Mouse (Mus musculus): ENCODE data around the gene Ddah1. TPM values are rescaled to one million over a fixed set of nuclear protein-coding genes. Genes with fewer than 3 reads are reported as not detected.

The Ddah1 gene
- polyA plus RNA-seq, 1 experiment from 2014 or later, result 53.5 TPM

GRCm38 (mm10) chr3:145880335-145880734, 121.9 kb downstream of the Ddah1 start:
- Histone ChIP-seq H3K27ac (no peak overlapping the region), H3K36me3 (no peaks in the 10 kb centered on the region), H3K9me3 (no peaks in the 10 kb centered on the region), H3K9ac (no peak overlapping the region), H3K4me3 (no peak overlapping the region), H3K27me3 (replicated peaks) (no peaks in the 10 kb centered on the region), H3K4me2 (replicated peaks) (no peak overlapping the region), H3K4me1 (no peaks in the 10 kb centered on the region)
- 61% methylated on average over 1 of the region's 1 CpGs for WGBS
- no peak for ATAC-seq (ENCODE audit: low FRiP score, low read depth)

GRCm38 (mm10) chr3:145882076-145882874, 123.8 kb downstream of the Ddah1 start:
- H3K4me1 ChIP-seq, result no peaks in the 10 kb centered on the region
- no peak for ATAC-seq (ENCODE audit: low FRiP score, low read depth)
- H3K36me3 ChIP-seq, result no peaks in the 10 kb centered on the region
- WGBS, result 82% methylated on average over 15 of the region's 15 CpGs
- H3K27me3 ChIP-seq (replicated peaks), result no peaks in the 10 kb centered on the region
- H3K9ac ChIP-seq, result no peak overlapping the region
- no peak overlapping the region for H3K4me2 ChIP-seq (replicated peaks)
- H3K27ac ChIP-seq, result no peak overlapping the region
- no peaks in the 10 kb centered on the region for H3K9me3 ChIP-seq
- H3K4me3 ChIP-seq, result no peak overlapping the region

- Histone ChIP-seq H3K27ac (no peak overlapping the region), H3K27me3 (replicated peaks) (no peaks in the 10 kb centered on the region), H3K9ac (no peak overlapping the region), H3K4me3 (no peak overlapping the region), H3K4me2 (replicated peaks) (no peak overlapping the region), H3K4me1 (no peaks in the 10 kb centered on the region), H3K36me3 (no peaks in the 10 kb centered on the region), H3K9me3 (no peaks in the 10 kb centered on the region)
- 0 out of 2 replicates have a peak, but pooled peaks have one; percentile 34 for ATAC-seq (ENCODE audit: low FRiP score, low read depth)
- WGBS, result 76% methylated on average over 2 of the region's 2 CpGs
These were observed 124.8 kb downstream of the Ddah1 start for GRCm38 (mm10) chr3:145883233-145883632.

- ATAC-seq (ENCODE audit: low FRiP score, low read depth), result no peak
- Histone ChIP-seq H3K9ac (no peak overlapping the region), H3K4me2 (replicated peaks) (no peak overlapping the region), H3K27me3 (replicated peaks) (no peaks in the 10 kb centered on the region), H3K27ac (no peak overlapping the region), H3K4me1 (peaks cover 5% of the 10 kb centered on the region; the same call in 1 of the 2 replicates), H3K4me3 (no peak overlapping the region), H3K9me3 (no peaks in the 10 kb centered on the region), H3K36me3 (no peaks in the 10 kb centered on the region)
- WGBS, result 78% methylated on average over 4 of the region's 4 CpGs
These were observed 126.9 kb downstream of the Ddah1 start for GRCm38 (mm10) chr3:145885376-145885775.

- no peak for ATAC-seq (ENCODE audit: low FRiP score, low read depth)
- no peak overlapping the region for H3K4me3 ChIP-seq
These were observed 127.5 kb downstream of the Ddah1 start for GRCm38 (mm10) chr3:145885851-145886464.

GRCm38 (mm10) chr3:145887430-145887971, 129.0 kb downstream of the Ddah1 start:
- Histone ChIP-seq H3K36me3 (no peaks in the 10 kb centered on the region), H3K9ac (no peak overlapping the region), H3K9me3 (no peaks in the 10 kb centered on the region), H3K27ac (no peak overlapping the region), H3K4me1 (peaks cover 15% of the 10 kb centered on the region), H3K4me3 (no peak overlapping the region), H3K27me3 (replicated peaks) (no peaks in the 10 kb centered on the region), H3K4me2 (replicated peaks) (no peak overlapping the region)
- 87% methylated on average over 6 of the region's 6 CpGs for WGBS
- ATAC-seq (ENCODE audit: low FRiP score, low read depth), result no peak

More at GRCm38 (mm10) chr3:145885851-145886464, 127.5 kb downstream of the Ddah1 start:
- Histone ChIP-seq H3K9ac (no peak overlapping the region), H3K27me3 (replicated peaks) (no peaks in the 10 kb centered on the region), H3K27ac (no peak overlapping the region), H3K9me3 (no peaks in the 10 kb centered on the region), H3K4me2 (replicated peaks) (no peak overlapping the region), H3K4me1 (peaks cover 10% of the 10 kb centered on the region), H3K36me3 (no peaks in the 10 kb centered on the region)
- 75% methylated on average over 5 of the region's 5 CpGs for WGBS

GRCm38 (mm10) chr3:145890346-145891132, 132.1 kb downstream of the Ddah1 start:
- Histone ChIP-seq H3K36me3 (no peaks in the 10 kb centered on the region), H3K4me1 (peaks cover 15% of the 10 kb centered on the region), H3K27me3 (replicated peaks) (no peaks in the 10 kb centered on the region), H3K27ac (peak overlapping the region; percentile 3; the same call in 1 of the 2 replicates), H3K4me3 (no peak overlapping the region), H3K9me3 (no peaks in the 10 kb centered on the region), H3K4me2 (replicated peaks) (no peak overlapping the region), H3K9ac (no peak overlapping the region)
- ATAC-seq (ENCODE audit: low FRiP score, low read depth), result peak; percentile 94
- WGBS, result 44% methylated on average over 18 of the region's 18 CpGs

DNA sequence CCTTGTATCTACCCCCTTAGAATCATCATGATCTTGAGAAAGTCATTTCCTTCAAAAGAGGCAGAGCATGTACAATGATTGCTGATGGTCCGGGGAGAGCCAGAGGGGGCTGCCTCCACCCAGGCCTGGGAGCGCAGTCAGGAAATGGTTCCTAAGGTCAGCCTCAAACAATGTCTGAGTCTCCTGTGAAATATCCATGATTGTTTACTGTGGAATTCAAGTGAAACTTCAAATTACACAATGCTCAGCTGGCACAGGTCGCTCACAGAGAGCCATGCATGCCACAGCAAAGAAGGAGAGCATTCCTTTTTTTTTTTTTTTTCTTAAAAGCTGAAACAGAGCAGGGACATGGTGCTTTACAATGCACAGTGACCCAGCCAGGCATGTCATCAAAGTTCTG, 134.0 kb downstream of the Ddah1 start:
- Histone ChIP-seq H3K9ac (no peak overlapping the region), H3K27ac (no peak overlapping the region), H3K36me3 (no peaks in the 10 kb centered on the region), H3K9me3 (no peaks in the 10 kb centered on the region), H3K27me3 (replicated peaks) (no peaks in the 10 kb centered on the region), H3K4me2 (replicated peaks) (no peak overlapping the region), H3K4me3 (no peak overlapping the region), H3K4me1 (peaks cover 15% of the 10 kb centered on the region)
- 82% methylated on average over 3 of the region's 3 CpGs for WGBS
- ATAC-seq (ENCODE audit: low FRiP score, low read depth), result no peak

DNA sequence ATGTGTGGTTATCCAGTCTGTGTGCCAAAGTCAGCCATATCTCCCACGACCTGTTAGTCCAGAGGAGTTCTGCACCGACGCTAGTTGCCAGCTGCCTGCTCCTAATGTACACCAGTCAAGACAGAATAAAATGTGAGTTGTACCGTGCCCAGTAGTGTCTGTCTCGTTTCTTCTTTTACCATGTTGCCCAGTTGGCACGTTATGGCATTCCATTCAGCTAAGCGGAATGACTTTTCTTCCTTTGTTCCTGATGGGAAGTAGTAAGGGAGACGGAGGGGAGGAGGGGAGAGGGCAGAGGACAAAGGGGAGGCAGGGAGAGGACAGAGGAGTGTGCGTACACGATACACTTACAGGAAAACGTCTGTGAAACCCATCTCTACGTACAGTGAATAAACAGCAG, 135.7 kb downstream of the Ddah1 start:
- no peak for ATAC-seq (ENCODE audit: low FRiP score, low read depth)
- Histone ChIP-seq H3K4me1 (peaks cover 15% of the 10 kb centered on the region), H3K27me3 (replicated peaks) (no peaks in the 10 kb centered on the region), H3K9ac (no peak overlapping the region), H3K4me3 (no peak overlapping the region), H3K4me2 (replicated peaks) (no peak overlapping the region), H3K27ac (no peak overlapping the region), H3K36me3 (no peaks in the 10 kb centered on the region), H3K9me3 (no peaks in the 10 kb centered on the region)
- WGBS, result 47% methylated on average over 12 of the region's 12 CpGs

DNA sequence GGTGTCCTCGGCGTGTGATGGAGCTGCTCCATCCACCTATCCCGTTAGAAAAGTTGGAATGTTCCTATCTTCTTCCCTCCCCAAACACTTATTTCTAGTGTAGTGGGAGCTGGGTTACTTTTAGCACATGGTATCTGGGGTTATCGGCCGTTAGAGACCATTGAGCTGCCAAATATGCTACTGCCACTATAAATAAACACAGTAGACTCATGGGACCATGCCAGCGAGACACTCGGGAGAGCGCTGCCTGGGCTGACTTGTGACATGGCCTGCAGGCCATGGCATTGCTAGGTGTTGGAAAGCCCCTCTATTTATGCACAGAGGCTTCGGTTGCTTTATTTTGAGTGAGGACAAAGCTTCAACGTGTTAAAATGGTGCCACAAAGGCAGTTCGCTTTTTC, 139.3 kb downstream of the Ddah1 start:
- 87% methylated on average over 11 of the region's 11 CpGs for WGBS
- H3K9ac ChIP-seq, result no peak overlapping the region
- no peaks in the 10 kb centered on the region for H3K36me3 ChIP-seq
- H3K4me3 ChIP-seq, result no peak overlapping the region
- no peaks in the 10 kb centered on the region for H3K27me3 ChIP-seq (replicated peaks)
- no peak for ATAC-seq (ENCODE audit: low FRiP score, low read depth)
- H3K4me1 ChIP-seq, result no peaks in the 10 kb centered on the region
- H3K27ac ChIP-seq, result no peak overlapping the region
- no peak overlapping the region for H3K4me2 ChIP-seq (replicated peaks)
- no peaks in the 10 kb centered on the region for H3K9me3 ChIP-seq

DNA sequence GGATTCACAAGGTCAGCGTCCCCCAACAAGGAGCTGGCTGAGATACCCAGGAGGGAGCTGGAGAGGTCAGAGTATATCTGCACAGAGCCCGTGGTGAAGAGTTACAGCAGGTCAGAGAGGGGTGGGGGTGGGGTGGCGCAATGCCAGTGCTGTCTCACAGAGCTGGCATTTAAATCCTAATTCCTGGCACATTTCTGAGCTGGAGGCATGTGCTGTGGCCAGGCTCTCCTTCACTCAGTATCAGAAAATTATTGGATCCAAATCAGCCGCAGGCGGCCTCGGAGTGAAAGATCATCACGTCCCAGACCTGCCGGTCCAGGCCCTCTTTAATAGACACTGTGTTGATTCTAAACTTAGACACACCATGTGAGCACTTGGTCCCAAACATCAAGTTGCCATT, 141.4 kb downstream of the Ddah1 start:
- no peaks in the 10 kb centered on the region for H3K4me1 ChIP-seq
- H3K4me3 ChIP-seq, result no peak overlapping the region
- no peaks in the 10 kb centered on the region for H3K27me3 ChIP-seq (replicated peaks)
- WGBS, result 89% methylated on average over 8 of the region's 8 CpGs
- ATAC-seq (ENCODE audit: low FRiP score, low read depth), result no peak
- no peak overlapping the region for H3K27ac ChIP-seq
- H3K36me3 ChIP-seq, result no peaks in the 10 kb centered on the region
- no peak overlapping the region for H3K4me2 ChIP-seq (replicated peaks)
- H3K9ac ChIP-seq, result no peak overlapping the region
- no peaks in the 10 kb centered on the region for H3K9me3 ChIP-seq

DNA sequence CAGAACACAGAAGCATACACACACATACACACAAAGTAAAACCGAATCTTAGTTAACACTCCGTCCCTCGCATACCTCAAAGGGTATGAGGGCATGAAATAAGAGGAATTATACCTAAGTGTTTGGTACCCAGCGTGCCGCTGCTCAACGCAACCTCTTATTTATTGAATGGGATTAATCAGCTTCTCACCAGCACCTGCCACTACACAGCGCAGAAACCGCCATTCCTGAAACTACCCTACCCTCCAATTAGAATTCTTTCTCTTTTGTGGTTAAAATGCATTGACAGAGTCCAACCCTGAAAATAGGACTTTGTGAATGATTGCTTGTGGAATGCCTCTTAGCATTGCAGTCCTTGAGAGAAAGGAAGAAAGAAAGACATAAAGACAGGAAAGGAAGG, 145.1 kb downstream of the Ddah1 start:
- Histone ChIP-seq H3K27ac (no peak overlapping the region), H3K4me2 (replicated peaks) (no peak overlapping the region), H3K9me3 (no peaks in the 10 kb centered on the region), H3K4me3 (no peak overlapping the region), H3K4me1 (no peaks in the 10 kb centered on the region), H3K27me3 (replicated peaks) (no peaks in the 10 kb centered on the region), H3K36me3 (no peaks in the 10 kb centered on the region), H3K9ac (no peak overlapping the region)
- no peak for ATAC-seq (ENCODE audit: low FRiP score, low read depth)
- 93% methylated on average over 8 of the region's 8 CpGs for WGBS

All from neural tube, embryonic 12.5 days (tissue).